13 mouse cellular contexts compared by ENCODE assay signal in genomic region chr14:118920654-118921053, GRCm38 (mm10). TPM values are rescaled to one million over a fixed set of nuclear protein-coding genes. Genes with fewer than 3 reads are reported as not detected.
DNase-seq lines count a peak whose midpoint lies in the region; ATAC-seq and TF ChIP-seq lines count a peak whose summit lies in the region.
"Had no signal": no experiment of that assay in that cellular context is flagged by ENCODE, and none has a peak within 500 bp of the region (broad histone marks: within the 10 kb centered on the region; RNA-seq: fewer than 3 reads in every experiment).

No protein-coding gene starts in this region.

- TF ChIP-seq CTCF in lung, embryonic 14.5 days (IDR thresholded peaks at IDR 0.05; ENCODE audit: low read depth) = 0 out of 2 replicates have a peak, but pooled peaks have one; percentile 3
- no peak for TF ChIP-seq CTCF in forebrain, postnatal 0 days (IDR thresholded peaks at IDR 0.05; ENCODE audit: low read depth)
- no peak for TF ChIP-seq CTCF in cerebellum, adult 2 months (IDR thresholded peaks at IDR 0.05; ENCODE audit: borderline replicate concordance, insufficient read depth, low read depth, low read length)

- WGBS in forebrain, embryonic 12.5 days = 67% methylated on average over 7 of the region's 7 CpGs
- 68% methylated on average over 7 of the region's 7 CpGs for WGBS in forebrain, embryonic 11.5 days
- WGBS in lung, embryonic 14.5 days = 46% methylated on average over 7 of the region's 7 CpGs
- WGBS in forebrain, postnatal 0 days = 58% methylated on average over 7 of the region's 7 CpGs
- WGBS in neural tube, embryonic 13.5 days = 62% methylated on average over 7 of the region's 7 CpGs
- 81% methylated on average over 7 of the region's 7 CpGs for WGBS in cerebellum, adult 2 months

- peaks cover 17% of the 10 kb centered on the region for H3K27me3 ChIP-seq in forebrain, embryonic 12.5 days
- peaks cover 14% of the 10 kb centered on the region for H3K27me3 ChIP-seq in forebrain, embryonic 11.5 days (ENCODE audit: control insufficient read depth, insufficient read depth, low read length)
- peaks cover 15% of the 10 kb centered on the region; the same call in 1 of the 2 replicates for H3K27me3 ChIP-seq in lung, embryonic 14.5 days (ENCODE audit: insufficient read depth, low read length)
- no peaks in the 10 kb centered on the region for H3K27me3 ChIP-seq in forebrain, postnatal 0 days (ENCODE audit: insufficient read depth, low read length)
- H3K27me3 ChIP-seq in neural tube, embryonic 13.5 days = 0 out of 2 replicates have a peak, but pooled peaks cover 8% of the 10 kb centered on the region
- no peaks in the 10 kb centered on the region for H3K27me3 ChIP-seq in cerebellum, adult 2 months (ENCODE audit: control insufficient read depth, insufficient read depth, low read length)

- TF ChIP-seq POLR2A in cerebellum, adult 2 months (IDR thresholded peaks at IDR 0.05; ENCODE audit: borderline replicate concordance, insufficient read depth, low read length) = no peak

- peaks cover 20% of the 10 kb centered on the region for H3K36me3 ChIP-seq in forebrain, embryonic 12.5 days (replicated peaks)
- no peaks in the 10 kb centered on the region; the same call in 1 of the 2 replicates for H3K36me3 ChIP-seq in forebrain, embryonic 11.5 days (ENCODE audit: control insufficient read depth, insufficient read depth, low read length)
- H3K36me3 ChIP-seq in lung, embryonic 14.5 days (ENCODE audit: insufficient read depth) = peaks cover 29% of the 10 kb centered on the region
- peaks cover 16% of the 10 kb centered on the region for H3K36me3 ChIP-seq in forebrain, postnatal 0 days (ENCODE audit: insufficient read depth)
- H3K36me3 ChIP-seq in neural tube, embryonic 13.5 days = peaks cover 31% of the 10 kb centered on the region

- no peak overlapping the region for H3K27ac ChIP-seq in forebrain, embryonic 12.5 days
- H3K27ac ChIP-seq in forebrain, embryonic 11.5 days (ENCODE audit: low read depth, low read length) = no peak overlapping the region
- no peak overlapping the region for H3K27ac ChIP-seq in lung, embryonic 14.5 days (ENCODE audit: low read depth)
- no peak overlapping the region for H3K27ac ChIP-seq in forebrain, postnatal 0 days (ENCODE audit: low read depth, low read length)
- no peak overlapping the region for H3K27ac ChIP-seq in neural tube, embryonic 13.5 days (replicated peaks)
- no peak overlapping the region for H3K27ac ChIP-seq in cerebellum, adult 2 months (ENCODE audit: insufficient read depth, low read length)
- H3K27ac ChIP-seq: heart, embryonic 13.5 days; liver, embryonic 14.5 days had no signal

- ATAC-seq in forebrain, embryonic 12.5 days (ENCODE audit: low FRiP score) = no peak
- no peak for ATAC-seq in forebrain, embryonic 11.5 days (replicated peaks; ENCODE audit: low FRiP score)
- ATAC-seq in lung, embryonic 14.5 days (ENCODE audit: insufficient read depth) = no peak
- no peak for ATAC-seq in forebrain, postnatal 0 days
- ATAC-seq in neural tube, embryonic 13.5 days (ENCODE audit: low read depth) = no peak

- peak overlapping the region; percentile 8; the same call in 1 of the 2 replicates for H3K4me2 ChIP-seq in forebrain, embryonic 12.5 days
- H3K4me2 ChIP-seq in forebrain, embryonic 11.5 days (ENCODE audit: low read depth, low read length, severe bottlenecking) = no peak overlapping the region
- no peak overlapping the region; the same call in 1 of the 2 replicates for H3K4me2 ChIP-seq in lung, embryonic 14.5 days
- H3K4me2 ChIP-seq in forebrain, postnatal 0 days (ENCODE audit: low read depth) = peak overlapping the region; percentile 9; the same call in 1 of the 2 replicates
- peak overlapping the region; percentile 96 for H3K4me2 ChIP-seq in neural tube, embryonic 13.5 days
- H3K4me2 ChIP-seq: heart, embryonic 13.5 days had no signal

- no peak overlapping the region for H3K9ac ChIP-seq in forebrain, embryonic 12.5 days
- H3K9ac ChIP-seq in forebrain, embryonic 11.5 days (ENCODE audit: low read length) = no peak overlapping the region
- no peak overlapping the region for H3K9ac ChIP-seq in lung, embryonic 14.5 days
- no peak overlapping the region for H3K9ac ChIP-seq in forebrain, postnatal 0 days
- peak overlapping the region; percentile 34; the same call in 1 of the 2 replicates for H3K9ac ChIP-seq in neural tube, embryonic 13.5 days
- H3K9ac ChIP-seq: heart, embryonic 13.5 days; liver, embryonic 14.5 days had no signal

- no peak overlapping the region for H3K4me3 ChIP-seq in forebrain, embryonic 12.5 days (replicated peaks)
- H3K4me3 ChIP-seq in forebrain, embryonic 11.5 days (ENCODE audit: low read depth, low read length) = no peak overlapping the region
- H3K4me3 ChIP-seq in lung, embryonic 14.5 days (ENCODE audit: low read depth, low read length) = no peak overlapping the region
- no peak overlapping the region for H3K4me3 ChIP-seq in forebrain, postnatal 0 days (ENCODE audit: low read depth, low read length)
- no peak overlapping the region for H3K4me3 ChIP-seq in neural tube, embryonic 13.5 days
- no peak overlapping the region for H3K4me3 ChIP-seq in cerebellum, adult 2 months (replicated peaks; ENCODE audit: insufficient read depth, low read depth, low read length)
- H3K4me3 ChIP-seq: heart, embryonic 13.5 days had no signal

- peaks cover 44% of the 10 kb centered on the region for H3K4me1 ChIP-seq in forebrain, embryonic 12.5 days
- peaks cover 17% of the 10 kb centered on the region for H3K4me1 ChIP-seq in forebrain, embryonic 11.5 days (replicated peaks; ENCODE audit: control insufficient read depth, insufficient read depth, low read length)
- peaks cover 24% of the 10 kb centered on the region for H3K4me1 ChIP-seq in lung, embryonic 14.5 days (ENCODE audit: insufficient read depth)
- peaks cover 31% of the 10 kb centered on the region for H3K4me1 ChIP-seq in forebrain, postnatal 0 days (ENCODE audit: insufficient read depth)
- peaks cover 50% of the 10 kb centered on the region for H3K4me1 ChIP-seq in neural tube, embryonic 13.5 days (replicated peaks)
- H3K4me1 ChIP-seq in cerebellum, adult 2 months (ENCODE audit: control insufficient read depth, insufficient read depth, low read length) = peaks cover 8% of the 10 kb centered on the region

- no peak for DNase-seq in forebrain, embryonic 11.5 days (ENCODE audit: low spot score)
- no peak for DNase-seq in lung, embryonic 14.5 days
- no peak for DNase-seq in lung, postnatal 4 days
- DNase-seq in forebrain, postnatal 0 days = no peak
- DNase-seq in cerebellum, adult 2 months = no peak
- DNase-seq in cerebellum, postnatal 14 days = no peak
- DNase-seq: kidney, adult 8-10 months; right cerebral cortex, adult 18-20 months; spleen, adult 18-20 months had no signal

- H3K9me3 ChIP-seq in forebrain, embryonic 12.5 days = no peaks in the 10 kb centered on the region
- H3K9me3 ChIP-seq in forebrain, embryonic 11.5 days (ENCODE audit: control insufficient read depth, low read length) = no peaks in the 10 kb centered on the region
- H3K9me3 ChIP-seq in lung, embryonic 14.5 days (ENCODE audit: low read depth, low read length) = no peaks in the 10 kb centered on the region
- H3K9me3 ChIP-seq in forebrain, postnatal 0 days (ENCODE audit: low read length) = no peaks in the 10 kb centered on the region
- no peaks in the 10 kb centered on the region for H3K9me3 ChIP-seq in neural tube, embryonic 13.5 days
- H3K9me3 ChIP-seq: heart, embryonic 13.5 days had no signal

RNA-seq across cellular contexts. Expression of gene Dzip1, which starts 4.6 kb away (rescaled TPM):
- polyA plus RNA-seq in forebrain, embryonic 12.5 days (2016; fragmentation: Nextera tagmentation; extraction: Ambion mirVana) = 31.3 and 32.1 TPM in 2 replicates
- polyA plus RNA-seq in forebrain, embryonic 11.5 days (2014; fragmentation: Nextera tagmentation; extraction: Ambion mirVana) = 27.5 and 28.5 TPM in 2 replicates
- polyA plus RNA-seq in lung, embryonic 14.5 days (2014; fragmentation: Nextera tagmentation; extraction: Ambion mirVana) = 26.9 and 28.5 TPM in 2 replicates
- total RNA-seq in forebrain, postnatal 0 days (2014; rRNA removed) = 187 and 205 TPM in 2 replicates
- 30.8 and 48.2 TPM in 2 replicates for polyA plus RNA-seq in forebrain, postnatal 0 days (2015; fragmentation: Nextera tagmentation; extraction: Ambion mirVana)
- polyA plus RNA-seq in neural tube, embryonic 13.5 days (2015; fragmentation: Nextera tagmentation; extraction: Ambion mirVana) = 53.2 and 57.0 TPM in 2 replicates
- 68.4 and 75.3 TPM in 2 replicates for polyA plus RNA-seq in cerebellum, adult 2 months (2012; rRNA removed)

RNA-seq across cellular contexts. Expression of gene Dnajc3, which starts 17.1 kb away (rescaled TPM):
- polyA plus RNA-seq in forebrain, embryonic 12.5 days (2016; fragmentation: Nextera tagmentation; extraction: Ambion mirVana) = 23.0 and 25.0 TPM in 2 replicates
- polyA plus RNA-seq in forebrain, embryonic 11.5 days (2014; fragmentation: Nextera tagmentation; extraction: Ambion mirVana) = 25.9 and 27.8 TPM in 2 replicates
- polyA plus RNA-seq in lung, embryonic 14.5 days (2014; fragmentation: Nextera tagmentation; extraction: Ambion mirVana) = 55.5 and 59.8 TPM in 2 replicates
- total RNA-seq in forebrain, postnatal 0 days (2014; rRNA removed) = 24.1 and 27.0 TPM in 2 replicates
- 15.5 and 19.4 TPM in 2 replicates for polyA plus RNA-seq in forebrain, postnatal 0 days (2015; fragmentation: Nextera tagmentation; extraction: Ambion mirVana)
- 21.8 and 27.7 TPM in 2 replicates for polyA plus RNA-seq in neural tube, embryonic 13.5 days (2015; fragmentation: Nextera tagmentation; extraction: Ambion mirVana)
- polyA plus RNA-seq in cerebellum, adult 2 months (2012; rRNA removed) = 25.9 and 26.0 TPM in 2 replicates

Comparison
In these comparisons a context has a peak if more than half of its experiments do, and no peak if none do; other contexts are left out.
1. H3K4me2 ChIP-seq: peak in forebrain, embryonic 12.5 days (single experiment), forebrain, postnatal 0 days (single experiment) and neural tube, embryonic 13.5 days (single experiment); none in forebrain, embryonic 11.5 days (single experiment) and lung, embryonic 14.5 days (single experiment).